Comparison of ENCODE assay signal across 9 mouse cellular contexts in the genomic region with DNA sequence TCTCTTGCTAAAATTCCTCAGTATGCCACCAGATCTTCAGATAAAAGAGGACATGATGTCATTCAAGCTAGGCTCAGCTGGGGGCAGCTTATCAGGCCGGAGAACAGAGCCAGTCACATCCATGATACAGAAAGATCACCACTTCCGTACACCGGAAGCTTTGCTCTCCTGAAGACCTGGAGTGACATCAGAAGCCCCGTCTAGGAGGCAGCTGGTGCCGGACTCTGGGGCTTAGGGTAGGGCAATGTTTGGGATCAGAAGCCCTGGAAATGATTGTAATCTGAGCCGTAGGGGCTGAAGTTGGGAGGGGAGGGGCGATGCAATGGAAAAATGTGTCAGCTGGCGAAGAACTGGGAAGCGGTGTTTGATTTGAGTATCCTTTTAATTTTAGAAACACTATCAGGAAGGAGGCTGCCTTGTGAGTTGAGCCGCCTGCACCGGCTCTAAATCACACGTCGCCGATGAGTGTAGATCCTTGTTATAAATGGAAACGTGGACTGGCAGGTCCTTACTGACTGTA. TPM values are rescaled to one million over a fixed set of nuclear protein-coding genes. Genes with fewer than 3 reads are reported as not detected.
DNase-seq lines count a peak whose midpoint lies in the region; ATAC-seq and TF ChIP-seq lines count a peak whose summit lies in the region.
"Had no signal": no experiment of that assay in that cellular context is flagged by ENCODE, and none has a peak within 500 bp of the region (broad histone marks: within the 10 kb centered on the region; RNA-seq: fewer than 3 reads in every experiment).

No protein-coding gene starts in this region.

- no peak overlapping the region for H3K27ac ChIP-seq in hindbrain, embryonic 12.5 days
- H3K27ac ChIP-seq in limb, embryonic 13.5 days = no peak overlapping the region
- H3K27ac ChIP-seq in stomach, embryonic 16.5 days (ENCODE audit: low read length) = no peak overlapping the region
- H3K27ac ChIP-seq in layer of hippocampus, adult 2 months = no peak overlapping the region; the same call in 1 of the 2 replicates
- H3K27ac ChIP-seq in forebrain, embryonic 15.5 days (replicated peaks) = no peak overlapping the region

- no peaks in the 10 kb centered on the region for H3K36me3 ChIP-seq in hindbrain, embryonic 12.5 days
- no peaks in the 10 kb centered on the region for H3K36me3 ChIP-seq in limb, embryonic 13.5 days
- H3K36me3 ChIP-seq in stomach, embryonic 16.5 days (ENCODE audit: control insufficient read depth, insufficient read depth, low read length) = no peaks in the 10 kb centered on the region
- H3K36me3 ChIP-seq in forebrain, embryonic 15.5 days = no peaks in the 10 kb centered on the region
- H3K36me3 ChIP-seq: G1E had no signal

- intact Hi-C loops in heart, postnatal 25 days (cut with DNase I) = no loop called here

- no peak for TF ChIP-seq CTCF in layer of hippocampus, adult 2 months (conservative IDR thresholded peaks at IDR 0.05)

- H3K4me3 ChIP-seq in hindbrain, embryonic 12.5 days = no peak overlapping the region
- H3K4me3 ChIP-seq in limb, embryonic 13.5 days = peak overlapping the region; percentile 18
- H3K4me3 ChIP-seq in stomach, embryonic 16.5 days (replicated peaks; ENCODE audit: low read length) = peak overlapping the region; percentile 23
- no peak overlapping the region for H3K4me3 ChIP-seq in layer of hippocampus, adult 2 months
- no peak overlapping the region for H3K4me3 ChIP-seq in forebrain, embryonic 15.5 days

- no peak overlapping the region for H3K9ac ChIP-seq in hindbrain, embryonic 12.5 days
- H3K9ac ChIP-seq in limb, embryonic 13.5 days = peak overlapping the region; percentile 1; the same call in 1 of the 2 replicates
- peak overlapping the region; percentile 66 for H3K9ac ChIP-seq in stomach, embryonic 16.5 days (ENCODE audit: low read length)
- no peak overlapping the region for H3K9ac ChIP-seq in forebrain, embryonic 15.5 days (replicated peaks)

- no peak for ATAC-seq in hindbrain, embryonic 12.5 days (ENCODE audit: low FRiP score)
- ATAC-seq in limb, embryonic 13.5 days (ENCODE audit: low FRiP score, low read depth) = 0 out of 2 replicates have a peak, but pooled peaks have one; percentile 60
- ATAC-seq in stomach, embryonic 16.5 days (ENCODE audit: insufficient read depth, low FRiP score) = no peak
- no peak for ATAC-seq in forebrain, embryonic 15.5 days (replicated peaks)

- 45% methylated on average over 15 of the region's 15 CpGs for WGBS in hindbrain, embryonic 12.5 days
- 12% methylated on average over 15 of the region's 15 CpGs for WGBS in limb, embryonic 13.5 days
- 10% methylated on average over 15 of the region's 15 CpGs for WGBS in stomach, embryonic 16.5 days
- WGBS in forebrain, embryonic 15.5 days = 55% methylated on average over 15 of the region's 15 CpGs

- 0 out of 2 replicates have a peak, but pooled peaks cover 3% of the 10 kb centered on the region for H3K4me1 ChIP-seq in hindbrain, embryonic 12.5 days
- H3K4me1 ChIP-seq in limb, embryonic 13.5 days = peaks cover 10% of the 10 kb centered on the region
- H3K4me1 ChIP-seq in stomach, embryonic 16.5 days (ENCODE audit: control insufficient read depth, insufficient read depth, low read length) = 0 out of 2 replicates have a peak, but pooled peaks cover 4% of the 10 kb centered on the region
- H3K4me1 ChIP-seq in forebrain, embryonic 15.5 days = no peaks in the 10 kb centered on the region

- H3K9me3 ChIP-seq in hindbrain, embryonic 12.5 days (replicated peaks) = no peaks in the 10 kb centered on the region
- H3K9me3 ChIP-seq in limb, embryonic 13.5 days = no peaks in the 10 kb centered on the region
- no peaks in the 10 kb centered on the region for H3K9me3 ChIP-seq in stomach, embryonic 16.5 days (replicated peaks; ENCODE audit: control insufficient read depth, low read length)
- no peaks in the 10 kb centered on the region for H3K9me3 ChIP-seq in forebrain, embryonic 15.5 days

- H3K4me2 ChIP-seq in hindbrain, embryonic 12.5 days (replicated peaks) = peak overlapping the region; percentile 22; the same call in 1 of the 2 replicates
- H3K4me2 ChIP-seq in limb, embryonic 13.5 days (replicated peaks) = peak overlapping the region; percentile 55
- peak overlapping the region; percentile 47 for H3K4me2 ChIP-seq in stomach, embryonic 16.5 days (ENCODE audit: low read depth, low read length)
- H3K4me2 ChIP-seq in forebrain, embryonic 15.5 days (replicated peaks) = no peak overlapping the region

- H3K27me3 ChIP-seq in hindbrain, embryonic 12.5 days = no peaks in the 10 kb centered on the region
- H3K27me3 ChIP-seq in limb, embryonic 13.5 days = no peaks in the 10 kb centered on the region
- no peaks in the 10 kb centered on the region for H3K27me3 ChIP-seq in stomach, embryonic 16.5 days (ENCODE audit: control insufficient read depth, insufficient read depth, low read length)
- no peaks in the 10 kb centered on the region for H3K27me3 ChIP-seq in forebrain, embryonic 15.5 days

- DNase-seq in heart, adult 11 months = peak; percentile 97
- DNase-seq in heart, postnatal 25 days (ENCODE audit: low spot score) = no peak
- DNase-seq in embryo, embryonic 10 days (ENCODE audit: low spot score) = peak; percentile 42
- no peak for DNase-seq in layer of hippocampus, adult 2 months (ENCODE audit: low spot score in 2 of 2)

RNA-seq across cellular contexts. Expression of a gene that starts 10.8 kb away (rescaled TPM):
- total RNA-seq in heart, postnatal 25 days (2021) = 100 to 1,000 TPM; 105 to 107 TPM
- polyA plus RNA-seq in hindbrain, embryonic 12.5 days (2016; fragmentation: Nextera tagmentation; extraction: Ambion mirVana) = 25.1 and 27.5 TPM in 2 replicates
- polyA plus RNA-seq in limb, embryonic 13.5 days (2015; fragmentation: Nextera tagmentation; extraction: Ambion mirVana) = 51.0 and 52.7 TPM in 2 replicates
- 43.2 and 44.8 TPM in 2 replicates for polyA plus RNA-seq in stomach, embryonic 16.5 days (2015; fragmentation: Nextera tagmentation; extraction: Ambion mirVana)
- 10 to 100 TPM; 21.6 to 22.2 TPM for total RNA-seq in layer of hippocampus, adult 2 months (2021)
- 12.1 and 13.0 TPM in 2 replicates for polyA plus RNA-seq in forebrain, embryonic 15.5 days (2015; fragmentation: Nextera tagmentation; extraction: Ambion mirVana)

RNA-seq across cellular contexts. Expression of a gene that starts 26.6 kb away (rescaled TPM):
- 100 to 1,000 TPM; 330 to 341 TPM for total RNA-seq in heart, postnatal 25 days (2021)
- 450 and 504 TPM in 2 replicates for polyA plus RNA-seq in hindbrain, embryonic 12.5 days (2016; fragmentation: Nextera tagmentation; extraction: Ambion mirVana)
- 346 and 360 TPM in 2 replicates for polyA plus RNA-seq in limb, embryonic 13.5 days (2015; fragmentation: Nextera tagmentation; extraction: Ambion mirVana)
- 303 and 305 TPM in 2 replicates for polyA plus RNA-seq in stomach, embryonic 16.5 days (2015; fragmentation: Nextera tagmentation; extraction: Ambion mirVana)
- 100 to 1,000 TPM; 522 to 554 TPM for total RNA-seq in layer of hippocampus, adult 2 months (2021)
- 472 and 496 TPM in 2 replicates for polyA plus RNA-seq in forebrain, embryonic 15.5 days (2015; fragmentation: Nextera tagmentation; extraction: Ambion mirVana)

Comparison
In these comparisons a context has a peak if more than half of its experiments do, and no peak if none do; other contexts are left out.
1. DNase-seq: peak in heart, adult 11 months (single experiment) and embryo, embryonic 10 days (single experiment); none in heart, postnatal 25 days (single experiment) and layer of hippocampus, adult 2 months (0 of 2).
2. H3K4me3 ChIP-seq: peak in limb, embryonic 13.5 days (single experiment) and stomach, embryonic 16.5 days (single experiment); none in hindbrain, embryonic 12.5 days (single experiment), layer of hippocampus, adult 2 months (single experiment) and forebrain, embryonic 15.5 days (single experiment).
3. H3K9ac ChIP-seq: peak in limb, embryonic 13.5 days (single experiment) and stomach, embryonic 16.5 days (single experiment); none in hindbrain, embryonic 12.5 days (single experiment) and forebrain, embryonic 15.5 days (single experiment).